Mouse (Mus musculus) brown adipose tissue, adult 24 weeks (tissue): Measurements from ENCODE around the gene Cd82. TPM values are rescaled to one million over a fixed set of nuclear protein-coding genes. Genes with fewer than 3 reads are reported as not detected.

Experiments
- H3K27ac ChIP-seq: fragments of 200-500 bp; replicated peaks from 2 replicates; pipeline ENCODE4 v1.5.1; 2012; ENCODE audit warnings: low read depth, mild to moderate bottlenecking, low read length
- H3K4me1 ChIP-seq: fragments of 200-500 bp; 2 replicates; pipeline ENCODE4 v1.6.1; 2012; ENCODE audit warnings: low read length, mixed read lengths; ENCODE audit not compliant: control insufficient read depth, insufficient read depth, insufficient read length
- H3K4me3 ChIP-seq: fragments of 200-500 bp; 2 replicates; pipeline ENCODE4 v1.5.1; 2012; ENCODE audit warnings: low read depth, mild to moderate bottlenecking, low read length, moderate library complexity; ENCODE audit not compliant: insufficient read depth
- polyA plus RNA-seq: library from polyadenylated mRNA; stranded (reverse); fragments of >200 nt; gene quantifications from 2 replicates; pipeline ENCODE4 v1.2.4, GENCODE M21; 2012; ENCODE audit not compliant: missing spikeins, insufficient read depth, insufficient read length

Cd82 gene
- polyA plus RNA-seq, 1 experiment: 13.8 TPM

GRCm38 (mm10) chr2:93421320-93421719, 41.6 kb downstream of the Cd82 start:
- no peak overlapping the region for H3K4me3 ChIP-seq

DNA sequence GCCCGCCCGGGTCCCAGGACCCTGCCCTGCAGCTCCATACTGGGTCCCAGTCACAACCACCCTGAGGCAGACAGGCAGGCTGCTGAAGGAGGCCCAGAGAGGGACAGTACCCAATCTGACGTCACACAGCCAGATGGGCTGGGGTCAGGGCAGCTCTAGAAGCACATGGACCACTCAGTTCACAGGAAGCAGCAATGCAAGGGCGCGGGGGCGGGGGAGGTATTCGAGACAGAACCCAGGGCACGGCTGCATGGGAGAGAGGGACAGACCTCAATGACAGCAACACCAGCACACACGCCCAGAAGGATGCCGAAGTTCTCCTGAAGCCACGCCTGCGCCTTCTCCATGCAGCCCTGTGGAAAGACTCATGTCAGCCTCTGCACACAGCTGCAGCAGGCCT, 43.0 kb downstream of the Cd82 start:
- no peaks in the 10 kb centered on the region for H3K4me1 ChIP-seq
- H3K27ac ChIP-seq: no peak overlapping the region
- H3K4me3 ChIP-seq: no peak overlapping the region

More at GRCm38 (mm10) chr2:93421320-93421719, 41.6 kb downstream of the Cd82 start:
- Histone ChIP-seq H3K4me1 (no peaks in the 10 kb centered on the region), H3K27ac (no peak overlapping the region)

DNA sequence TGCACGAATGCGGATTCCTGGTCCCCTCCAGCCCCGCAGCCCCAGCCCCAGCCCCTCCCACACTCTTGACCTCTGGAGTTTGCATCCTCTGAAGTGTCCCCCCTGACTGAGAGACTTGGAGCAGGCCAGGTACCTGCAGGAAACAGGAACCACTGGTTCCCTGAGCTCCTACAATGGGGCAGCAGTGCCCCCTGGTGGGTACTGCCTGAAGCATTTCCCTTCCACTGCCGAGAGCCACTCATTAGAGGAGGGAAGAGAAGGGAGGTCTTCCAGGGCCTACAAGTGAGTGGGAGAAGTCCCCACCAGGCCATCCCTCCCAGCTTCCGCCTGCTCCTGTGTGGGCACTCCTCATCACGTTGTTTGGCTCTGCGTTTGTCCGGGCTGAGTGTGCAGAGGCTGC, 44.5 kb downstream of the Cd82 start:
- H3K4me3 ChIP-seq: no peak overlapping the region
- H3K4me1 ChIP-seq: peaks cover under 1% of the 10 kb centered on the region; the same call in 1 of the 2 replicates
- H3K27ac ChIP-seq: no peak overlapping the region

GRCm38 (mm10) chr2:93416874-93417709, 45.8 kb downstream of the Cd82 start:
- no peak overlapping the region for H3K27ac ChIP-seq
- no peak overlapping the region for H3K4me3 ChIP-seq
- H3K4me1 ChIP-seq: peaks cover 6% of the 10 kb centered on the region; the same call in 1 of the 2 replicates

DNA sequence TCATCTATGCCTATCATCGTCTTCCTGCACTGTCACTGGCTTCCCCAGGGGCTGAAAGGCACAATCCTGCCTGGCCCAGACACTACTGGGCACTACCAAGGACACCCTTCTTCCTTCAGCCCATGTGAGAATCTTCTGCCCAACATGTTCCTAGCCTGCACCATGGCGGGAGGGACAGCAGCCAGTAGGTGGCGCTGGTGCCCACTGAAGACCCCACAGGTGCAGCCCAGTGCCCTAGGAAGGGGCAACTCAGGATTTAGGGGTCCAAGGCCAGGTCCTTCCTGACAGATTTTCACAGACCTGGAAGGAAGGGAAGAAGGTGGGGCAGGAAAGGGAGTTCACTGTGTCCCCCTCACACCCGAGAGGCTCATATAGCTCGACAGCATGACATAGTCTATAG, 47.7 kb downstream of the Cd82 start:
- Histone ChIP-seq H3K27ac (no peak overlapping the region), H3K4me3 (no peak overlapping the region), H3K4me1 (peaks cover 6% of the 10 kb centered on the region; the same call in 1 of the 2 replicates)

GRCm38 (mm10) chr2:93414163-93414562, 48.8 kb downstream of the Cd82 start:
- H3K4me1 ChIP-seq: peaks cover 6% of the 10 kb centered on the region; the same call in 1 of the 2 replicates
- H3K4me3 ChIP-seq: no peak overlapping the region
- H3K27ac ChIP-seq: no peak overlapping the region

- Histone ChIP-seq H3K4me1 (peaks cover 6% of the 10 kb centered on the region; the same call in 1 of the 2 replicates), H3K4me3 (no peak overlapping the region), H3K27ac (no peak overlapping the region)
These were observed 49.4 kb downstream of the Cd82 start for GRCm38 (mm10) chr2:93413367-93414014.

DNA sequence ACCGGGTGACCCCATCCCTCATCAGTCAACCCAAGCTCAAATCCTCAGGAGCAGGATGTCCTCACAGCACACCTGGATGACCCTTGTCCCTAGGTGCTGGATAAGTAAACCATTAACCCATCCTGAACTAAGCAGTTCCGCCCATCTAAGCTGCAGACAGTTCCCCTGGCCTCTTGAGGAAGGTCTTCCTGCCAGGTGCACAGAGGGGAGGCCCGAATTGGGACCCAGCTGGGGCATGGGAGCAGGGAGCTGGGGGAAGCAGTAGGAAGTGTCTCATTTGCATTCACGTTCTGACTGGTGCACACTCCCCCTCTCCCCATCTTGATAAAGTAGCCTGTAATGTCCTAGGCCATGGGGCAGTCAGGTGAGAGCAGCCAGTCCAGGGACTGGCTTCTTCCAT, 50.8 kb downstream of the Cd82 start:
- Histone ChIP-seq H3K4me1 (peaks cover 6% of the 10 kb centered on the region; the same call in 1 of the 2 replicates), H3K27ac (no peak overlapping the region), H3K4me3 (no peak overlapping the region)

- no peak overlapping the region for H3K4me3 ChIP-seq
- H3K27ac ChIP-seq: no peak overlapping the region
- peaks cover 6% of the 10 kb centered on the region; the same call in 1 of the 2 replicates for H3K4me1 ChIP-seq
These were observed 51.9 kb downstream of the Cd82 start for GRCm38 (mm10) chr2:93410899-93411570.

- H3K4me1 ChIP-seq: no peaks in the 10 kb centered on the region
- H3K4me3 ChIP-seq: no peak overlapping the region
- no peak overlapping the region for H3K27ac ChIP-seq
These were observed 57.9 kb downstream of the Cd82 start for GRCm38 (mm10) chr2:93405017-93405425.

- no peak overlapping the region for H3K4me3 ChIP-seq
- no peak overlapping the region for H3K27ac ChIP-seq
- no peaks in the 10 kb centered on the region for H3K4me1 ChIP-seq
These were observed 58.8 kb downstream of the Cd82 start for GRCm38 (mm10) chr2:93404169-93404568.

DNA sequence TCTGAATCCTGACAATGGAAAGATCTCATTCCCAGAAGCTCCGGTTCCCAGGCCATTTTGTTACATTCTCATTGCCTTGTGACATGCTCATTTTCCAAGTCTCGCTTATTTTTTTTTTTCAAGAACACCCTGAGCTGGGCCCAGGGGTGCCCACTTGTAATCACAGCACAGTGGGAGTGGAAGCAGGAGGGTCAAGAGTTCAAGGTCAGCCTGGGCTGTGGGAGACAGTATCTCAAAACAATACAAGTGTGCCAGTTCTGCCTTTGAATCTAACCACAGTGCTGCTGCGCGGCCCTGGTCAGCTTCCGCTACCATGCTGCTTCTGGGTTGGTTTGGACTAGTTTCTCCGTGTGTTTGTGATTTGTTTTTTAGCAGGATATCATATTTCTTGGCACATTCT, 59.7 kb downstream of the Cd82 start:
- H3K4me1 ChIP-seq: no peaks in the 10 kb centered on the region
- no peak overlapping the region for H3K27ac ChIP-seq
- H3K4me3 ChIP-seq: no peak overlapping the region

DNA sequence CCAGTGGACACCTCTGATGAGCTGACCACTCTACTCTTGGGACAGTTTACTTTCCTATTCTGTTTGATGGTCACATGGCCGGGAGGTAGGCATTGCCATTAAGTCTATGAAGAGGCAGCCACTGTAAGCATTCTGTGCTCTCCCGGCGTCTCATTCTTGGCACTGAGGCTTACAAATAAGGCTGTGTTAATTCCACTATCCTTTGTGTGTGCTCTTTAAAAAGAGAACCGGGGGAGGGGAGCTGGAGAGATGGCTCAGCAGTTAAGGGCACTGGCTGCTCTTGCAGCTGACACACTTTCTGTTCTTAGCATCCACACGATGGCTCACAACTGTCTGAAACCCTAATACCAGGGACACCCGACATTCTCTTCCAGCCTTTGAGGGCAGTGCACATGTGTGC, 71.7 kb downstream of the Cd82 start:
- H3K4me1 ChIP-seq: no peaks in the 10 kb centered on the region
- no peak overlapping the region for H3K27ac ChIP-seq
- no peak overlapping the region for H3K4me3 ChIP-seq

DNA sequence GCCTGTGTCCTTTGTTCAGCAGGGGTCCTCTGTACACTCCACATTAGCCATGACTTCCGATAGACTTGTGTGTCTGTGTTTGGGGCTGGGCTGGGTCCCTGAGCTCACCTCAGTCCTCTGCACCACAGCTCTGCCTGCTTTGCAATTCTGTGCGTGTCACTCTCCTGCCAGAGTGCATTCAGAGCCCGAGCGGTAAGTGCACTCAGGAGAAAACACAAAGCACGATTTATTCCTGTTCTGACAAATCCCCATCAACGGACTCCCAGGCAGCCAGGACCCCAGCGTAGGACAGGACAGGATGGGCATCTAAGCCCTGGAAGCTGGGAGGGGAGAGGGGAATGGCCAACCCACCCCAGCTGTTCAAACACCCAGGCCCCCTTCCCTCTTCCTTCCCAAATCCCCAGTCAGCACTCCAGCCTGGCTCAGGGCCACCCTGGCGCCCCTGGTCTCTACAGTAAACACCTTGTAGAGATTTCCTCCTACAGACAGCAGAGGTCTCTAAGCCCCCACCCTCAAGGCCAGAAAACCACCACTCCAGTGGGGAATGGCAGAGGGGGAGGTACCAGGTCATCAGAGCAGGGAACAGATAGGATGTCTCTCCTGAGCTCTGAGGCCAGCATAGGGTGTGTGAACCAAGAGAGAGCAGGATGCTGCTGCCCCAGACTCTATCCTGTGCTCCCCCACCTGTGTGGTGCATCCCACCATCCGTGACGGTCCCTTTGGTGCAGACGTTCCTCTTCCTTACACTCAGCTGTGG, 72.6 kb downstream of the Cd82 start:
- Histone ChIP-seq H3K4me1 (no peaks in the 10 kb centered on the region), H3K4me3 (no peak overlapping the region), H3K27ac (no peak overlapping the region)

DNA sequence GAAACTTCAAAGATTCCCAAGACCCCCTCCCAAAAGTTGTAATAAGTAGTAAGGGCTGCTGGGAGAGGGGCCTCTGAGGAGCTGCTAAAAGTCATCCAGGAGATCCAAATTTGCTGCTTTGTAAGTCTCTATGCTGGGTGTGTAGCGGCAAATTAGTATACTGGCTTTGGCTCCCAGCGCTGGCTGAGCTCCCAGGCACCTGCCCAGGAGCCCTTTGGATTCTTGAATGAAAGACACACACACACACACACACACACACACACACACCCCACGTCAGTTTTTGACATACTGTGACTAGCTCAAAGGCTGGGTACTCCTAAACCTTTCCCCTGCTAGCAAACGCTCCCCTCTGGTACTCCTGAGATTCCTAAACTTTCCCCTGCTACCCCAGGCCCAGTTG, 76.0 kb downstream of the Cd82 start:
- Histone ChIP-seq H3K4me3 (no peak overlapping the region), H3K4me1 (0 out of 2 replicates have a peak, but pooled peaks cover 4% of the 10 kb centered on the region), H3K27ac (no peak overlapping the region)
